Mouse (Mus musculus) lung, adult 18-20 months (tissue): ENCODE results near the gene Olfr31.

Source experiments
- DNase-seq, 2 experiments: peaks; one replicate each; pipeline ENCODE4 v3.0.0; 2022; ENCODE audit warnings: mixed read lengths in 2 of 2

Olfr31 gene

DNA sequence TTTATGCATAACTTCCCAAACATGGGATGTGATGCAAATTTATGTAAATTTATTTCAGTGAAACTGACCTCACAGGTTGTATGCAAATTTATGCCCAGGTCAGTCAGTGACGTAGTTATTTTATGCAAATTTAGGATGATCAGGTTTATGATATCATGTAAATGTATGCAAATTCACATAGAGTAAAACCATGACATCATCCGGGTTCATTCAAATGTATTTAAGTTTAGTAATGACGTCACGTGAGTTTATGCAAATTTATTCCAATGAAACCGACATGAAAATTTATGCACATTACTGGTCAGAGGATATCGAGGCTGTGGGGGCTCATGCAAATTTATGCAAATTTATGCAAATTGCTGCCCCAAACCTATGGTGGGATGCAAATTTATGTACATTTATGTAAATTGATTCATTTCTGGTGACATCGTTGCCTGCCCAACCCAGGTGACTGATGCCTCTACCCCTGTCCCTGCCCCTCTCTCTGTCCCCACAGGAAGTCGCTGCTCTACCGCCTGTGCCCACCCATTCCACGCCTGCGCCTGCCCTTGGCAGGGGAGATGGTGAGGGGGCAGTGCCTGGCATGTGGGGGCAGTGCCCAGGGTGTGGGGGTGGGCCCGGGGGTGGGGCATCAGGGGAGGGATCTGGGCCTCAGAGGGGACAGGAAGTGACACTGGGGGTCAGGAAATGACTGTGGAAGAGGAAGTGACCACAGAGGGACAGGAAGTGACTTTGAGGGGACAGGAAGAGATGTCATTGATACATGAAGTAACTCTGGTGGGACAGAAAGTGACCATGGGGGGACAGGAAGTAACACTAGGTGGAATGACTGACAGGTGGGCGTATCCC is 32.1 kb downstream of the Olfr31 start:
- DNase-seq: no peak

DNA sequence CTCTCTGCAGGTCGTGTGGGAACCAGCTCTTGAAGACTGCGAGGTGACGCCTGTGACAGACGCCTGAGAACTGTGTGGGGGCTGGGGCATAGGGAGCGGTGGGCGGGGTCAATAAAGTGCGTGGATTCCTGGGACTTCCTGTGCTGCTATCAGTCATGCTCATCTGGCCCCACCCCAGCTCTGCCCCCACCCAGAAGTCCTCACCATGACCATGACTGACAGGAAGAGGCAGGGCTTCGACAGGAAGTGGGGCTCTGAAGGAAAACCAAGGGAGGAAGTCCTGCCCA is 32.7 kb downstream of the Olfr31 start:
- no peak for DNase-seq
